Mouse (Mus musculus) lung, postnatal 0 days (tissue): ENCODE measurements at regions not wholly inside any gene's neighbourhood (a gene's known extent, or its start where the extent isn't known, plus 50 kb on each side); places are given as distances from the start of the nearest gene placed in this dataset.

Source experiments
- CTCF ChIP-seq: IDR thresholded peaks from 2 replicates; pipeline ENCODE4 v1.5.1; 2016; ENCODE audit warnings: antibody characterized with exemption, mild to moderate bottlenecking
- EP300 ChIP-seq: IDR thresholded peaks from 2 replicates; pipeline ENCODE4 v1.6.1; 2016; ENCODE audit warnings: antibody characterized with exemption, mild to moderate bottlenecking, control low read depth

- no peak for TF ChIP-seq CTCF
- no peak for TF ChIP-seq EP300
Observed at GRCm38 (mm10) chr4:140377941-140378340, 131.4 kb upstream of the Igsf21 start.
